26 mouse cellular contexts compared by ENCODE assay signal in genomic region chr9:63493746-63494145, GRCm38 (mm10).
"Had no signal": no experiment of that assay in that cellular context is flagged by ENCODE, and none has a peak within 500 bp of the region (broad histone marks: within the 10 kb centered on the region; RNA-seq: fewer than 3 reads in every experiment).

No protein-coding gene starts in this region.

- ATAC-seq: forebrain, embryonic 16.5 days; hindbrain, embryonic 16.5 days; inflammation-experienced regulatory T-cells, adult 6 months; intestine, embryonic 16.5 days; liver, embryonic 12.5 days had no signal

- H3K27ac ChIP-seq: heart, embryonic 10.5 days; hindbrain, embryonic 10.5 days; hindbrain, embryonic 12.5 days; hindbrain, embryonic 14.5 days; kidney, embryonic 15.5 days; kidney, postnatal 0 days; limb, embryonic 13.5 days; limb, embryonic 15.5 days; liver, embryonic 12.5 days; liver, embryonic 14.5 days had no signal

- H3K4me3 ChIP-seq: heart, embryonic 10.5 days; heart, embryonic 12.5 days; hindbrain, embryonic 10.5 days; hindbrain, embryonic 12.5 days; kidney, embryonic 15.5 days; limb, embryonic 13.5 days; limb, embryonic 15.5 days; liver, embryonic 12.5 days had no signal

- DNase-seq: gastrocnemius, postnatal 14 days; gastrocnemius, postnatal 36 days; heart, adult 11 months; heart, postnatal 10 days; heart, postnatal 4 days; kidney, adult 11 months; kidney, adult 2 months; kidney, adult 9 months; kidney, postnatal 14 days; kidney, postnatal 4 days; left cerebral cortex, postnatal 4 days had no signal
